Comparison of ENCODE assay signal across 8 mouse cellular contexts in genomic region chr4:127251963-127252585, GRCm38 (mm10). TPM values are rescaled to one million over a fixed set of nuclear protein-coding genes. Genes with fewer than 3 reads are reported as not detected.
DNase-seq lines count a peak whose midpoint lies in the region; ATAC-seq and TF ChIP-seq lines count a peak whose summit lies in the region.

No protein-coding gene starts in this region.

- peaks cover 12% of the 10 kb centered on the region; the same call in 1 of the 2 replicates for H3K36me3 ChIP-seq in intestine, postnatal 0 days (ENCODE audit: control insufficient read depth, insufficient read depth)

- H3K9ac ChIP-seq in intestine, postnatal 0 days (ENCODE audit: low read depth, low read length), result no peak overlapping the region

- DNase-seq in right cerebral cortex, adult 18-20 months, result peak; percentile 74
- DNase-seq in right cerebral cortex, postnatal 25 days, result no peak
- DNase-seq in cerebellum, adult 18-20 months, result peak; percentile 78 to 83
- DNase-seq in heart, adult 8-10 months (ENCODE audit: low spot score), result peak; percentile 79
- DNase-seq in kidney, postnatal 10 days, result peak; percentile 82
- peak; percentile 79 to 89 for DNase-seq in lung, postnatal 4 days
- no peak for DNase-seq in B cell, adult 2 months

- no peaks in the 10 kb centered on the region for H3K4me1 ChIP-seq in intestine, postnatal 0 days (replicated peaks; ENCODE audit: control insufficient read depth, insufficient read depth, low read length)

- H3K4me2 ChIP-seq in intestine, postnatal 0 days (replicated peaks; ENCODE audit: low read depth), result no peak overlapping the region

- no peak for ATAC-seq in intestine, postnatal 0 days

- 53% methylated on average over 22 of the region's 22 CpGs for WGBS in intestine, postnatal 0 days

- H3K27me3 ChIP-seq in intestine, postnatal 0 days (replicated peaks; ENCODE audit: control insufficient read depth, insufficient read depth, low read length), result no peaks in the 10 kb centered on the region; the same call in 1 of the 2 replicates

- H3K9me3 ChIP-seq in intestine, postnatal 0 days (ENCODE audit: control insufficient read depth), result no peaks in the 10 kb centered on the region

- H3K4me3 ChIP-seq in intestine, postnatal 0 days (ENCODE audit: low read depth, low read length), result no peak overlapping the region

- H3K27ac ChIP-seq in intestine, postnatal 0 days (ENCODE audit: low read depth, low read length), result no peak overlapping the region

- TF ChIP-seq CTCF in intestine, postnatal 0 days (IDR thresholded peaks at IDR 0.05; ENCODE audit: low read depth), result no peak

RNA-seq across cellular contexts. Expression of gene Smim12, which starts 8.5 kb away (rescaled TPM):
- 10 to 100 TPM; 55.6 to 65.7 (median 60.7) TPM for total RNA-seq in heart, adult 8-10 months (2022)
- polyA plus RNA-seq in intestine, postnatal 0 days (2015; fragmentation: Nextera tagmentation; extraction: Ambion mirVana), result 42.4 and 44.9 TPM in 2 replicates

Comparison
In these comparisons a context has a peak if more than half of its experiments do, and no peak if none do; other contexts are left out.
1. DNase-seq: peak in right cerebral cortex, adult 18-20 months (single experiment), cerebellum, adult 18-20 months (2 of 2), heart, adult 8-10 months (single experiment), kidney, postnatal 10 days (single experiment) and lung, postnatal 4 days (2 of 2); none in right cerebral cortex, postnatal 25 days (single experiment) and B cell, adult 2 months (0 of 2).